Mouse (Mus musculus) cerebellum, postnatal 4 days (tissue): ENCODE measurements around the gene Etnppl.

Experiments used
- DNase-seq, 2 experiments: peaks; one replicate each; pipeline ENCODE4 v3.0.0; 2022; ENCODE audit warnings: low spot score in 2 of 2, mixed read lengths in 1 of 2

Gene Etnppl

GRCm38 (mm10) chr3:130677671-130678460 is 60.6 kb downstream of the Etnppl start:
- DNase-seq, result no peak

- no peak for DNase-seq
Measured at GRCm38 (mm10) chr3:130681226-130681625, 64.0 kb downstream of the Etnppl start.

DNA sequence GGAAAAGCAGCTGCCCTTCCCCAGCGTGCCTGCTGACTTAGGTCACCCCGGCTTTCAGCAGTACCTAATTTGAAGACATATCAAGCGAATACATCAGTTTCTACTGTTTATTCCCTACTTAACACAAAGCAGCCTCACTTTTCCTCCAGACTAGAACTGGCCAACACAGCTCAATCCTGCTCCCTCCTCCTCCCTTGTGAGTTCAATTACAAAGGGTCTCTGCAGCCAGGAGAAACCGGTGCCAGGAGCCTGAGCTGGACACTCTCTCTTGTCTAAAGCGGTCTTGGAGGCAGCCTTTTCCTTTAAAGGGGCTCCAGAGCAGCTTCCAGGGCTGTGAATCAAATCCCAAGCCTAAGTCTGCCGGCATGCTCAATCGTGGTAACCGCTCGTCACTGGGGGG is 64.9 kb downstream of the Etnppl start:
- DNase-seq, result no peak

- no peak for DNase-seq
Measured at GRCm38 (mm10) chr3:130683836-130684235, 66.6 kb downstream of the Etnppl start.

DNA sequence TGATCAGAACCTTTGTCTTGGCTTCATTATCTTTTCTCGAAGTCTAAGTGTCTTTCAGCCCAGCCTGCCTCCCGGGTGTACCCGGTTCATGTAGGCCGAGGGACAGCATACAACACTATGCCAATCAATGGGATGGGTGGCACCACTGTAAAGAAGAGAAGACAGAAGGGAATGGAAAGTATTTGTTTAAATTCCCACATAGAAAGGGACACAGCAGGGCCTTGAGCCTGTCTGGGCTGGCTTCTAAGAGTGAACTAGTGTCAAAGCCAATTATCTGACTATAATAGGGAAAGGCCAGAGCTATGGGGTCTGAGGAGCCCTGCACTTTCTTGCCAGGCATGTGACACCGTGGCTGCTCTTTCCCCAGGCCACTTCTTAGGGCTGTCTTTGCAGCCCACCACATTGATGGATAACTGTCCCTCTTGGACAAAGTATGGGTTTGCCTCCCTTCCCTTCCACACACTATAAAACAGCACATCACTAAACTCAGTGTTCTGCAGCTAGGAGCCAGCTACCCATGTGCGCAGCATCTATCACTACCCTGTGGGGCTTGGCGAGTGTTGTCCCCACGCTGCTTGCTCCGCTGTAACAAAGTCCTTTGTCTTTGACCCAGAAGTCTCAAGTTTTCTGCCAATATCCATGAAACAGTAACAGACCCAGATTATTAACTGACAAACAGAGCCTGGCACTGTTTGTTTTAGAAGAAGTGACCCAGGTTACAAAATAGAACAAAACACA is 67.2 kb downstream of the Etnppl start:
- no peak for DNase-seq

DNA sequence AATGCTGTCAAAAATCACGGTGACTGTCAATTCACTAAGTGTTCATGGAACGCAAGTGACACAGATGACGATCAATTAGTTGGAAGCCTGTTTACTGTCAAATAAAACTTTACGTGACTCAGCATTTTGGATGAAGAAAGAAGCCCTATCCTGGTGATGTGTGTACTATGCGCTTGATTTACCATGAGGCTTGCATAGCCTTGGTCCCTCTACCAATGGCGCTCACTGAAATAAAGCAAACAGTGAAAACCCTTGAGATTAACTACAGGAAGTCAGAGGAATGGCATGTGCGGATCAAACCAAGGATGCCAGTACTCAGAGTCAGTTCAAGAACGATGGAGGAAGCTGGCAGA is 67.7 kb downstream of the Etnppl start:
- no peak for DNase-seq

GRCm38 (mm10) chr3:130687051-130687450 is 69.8 kb downstream of the Etnppl start:
- no peak for DNase-seq
